Mouse (Mus musculus) erythroblast, embryonic 14.5 days (primary cell): ENCODE results near the gene Nup54. TPM values are rescaled to one million over a fixed set of nuclear protein-coding genes. Genes with fewer than 3 reads are reported as not detected.

ENCODE experiments used
- H3K27me3 ChIP-seq: 2 replicates; pipeline ENCODE4 v1.6.1; 2012; ENCODE audit warnings: inconsistent platforms; ENCODE audit not compliant: control insufficient read depth
- H3K36me3 ChIP-seq: 2 replicates; pipeline ENCODE4 v1.6.1; 2012; ENCODE audit warnings: mild to moderate bottlenecking, inconsistent platforms; ENCODE audit not compliant: control insufficient read depth
- H3K4me1 ChIP-seq: 2 replicates; pipeline ENCODE4 v1.6.1; 2012; ENCODE audit warnings: inconsistent platforms; ENCODE audit not compliant: control insufficient read depth
- H3K4me3 ChIP-seq: replicated peaks from 2 replicates; pipeline ENCODE3; 2012; ENCODE audit warnings: moderate library complexity, mild to moderate bottlenecking, inconsistent platforms
- H3K9me3 ChIP-seq: 2 replicates; pipeline ENCODE4 v1.6.1; 2012; ENCODE audit warnings: low read length, inconsistent platforms, mixed read lengths; ENCODE audit not compliant: control insufficient read depth
- GATA1 ChIP-seq: IDR thresholded peaks from 2 replicates; pipeline ENCODE4 v1.6.1; 2012; ENCODE audit warnings: low read length, inconsistent platforms, mixed read lengths
- TAL1 ChIP-seq: IDR thresholded peaks from 3 replicates; pipeline ENCODE4 v1.6.1; 2012; ENCODE audit warnings: low read length, inconsistent platforms, mixed read lengths
- polyA plus RNA-seq: library from polyadenylated mRNA; stranded (reverse); fragments of >175 nt; gene quantifications from 2 replicates; pipeline ENCODE4 v1.2.3, GENCODE M21; 2012

Nup54 gene
- 0.61 and 0.63 TPM in 2 replicates for polyA plus RNA-seq

- no peaks in the 10 kb centered on the region for H3K27me3 ChIP-seq
- H3K4me3 ChIP-seq, result peak within 1 kb of the TSS; percentile 98
- H3K9me3 ChIP-seq, result no peaks in the 10 kb centered on the region
- TF ChIP-seq TAL1 (no peak), GATA1 (no peak)
- peaks cover 13% of the 10 kb centered on the region for H3K36me3 ChIP-seq
- peaks cover 34% of the 10 kb centered on the region for H3K4me1 ChIP-seq
Observed at GRCm38 (mm10) chr5:92435025-92435584, at the start of gene Nup54. Gene Nup54, minus strand, starts transcription at chr5:92435219.

GRCm38 (mm10) chr5:92472863-92473262 is 37.8 kb upstream of the Nup54 start:
- no peaks in the 10 kb centered on the region for H3K27me3 ChIP-seq
- H3K4me1 ChIP-seq, result peaks cover 11% of the 10 kb centered on the region
- TF ChIP-seq GATA1 (no peak), TAL1 (no peak)
- peaks cover 11% of the 10 kb centered on the region for H3K36me3 ChIP-seq
- H3K4me3 ChIP-seq, result no peak overlapping the region
- no peaks in the 10 kb centered on the region for H3K9me3 ChIP-seq

- Histone ChIP-seq H3K4me3 (no peak overlapping the region), H3K36me3 (peaks cover 11% of the 10 kb centered on the region), H3K9me3 (no peaks in the 10 kb centered on the region), H3K4me1 (peaks cover 11% of the 10 kb centered on the region), H3K27me3 (no peaks in the 10 kb centered on the region)
- TF ChIP-seq TAL1 (no peak), GATA1 (no peak)
Observed at GRCm38 (mm10) chr5:92471531-92471930, 36.5 kb upstream of the Nup54 start.

- H3K4me1 ChIP-seq, result peaks cover 11% of the 10 kb centered on the region
- H3K4me3 ChIP-seq, result no peak overlapping the region
- TF ChIP-seq TAL1 (no peak), GATA1 (no peak)
- H3K9me3 ChIP-seq, result no peaks in the 10 kb centered on the region
- H3K36me3 ChIP-seq, result peaks cover 6% of the 10 kb centered on the region
- H3K27me3 ChIP-seq, result no peaks in the 10 kb centered on the region
Observed at GRCm38 (mm10) chr5:92469201-92470130, 34.4 kb upstream of the Nup54 start.

- H3K36me3 ChIP-seq, result peaks cover 6% of the 10 kb centered on the region
- TF ChIP-seq TAL1 (no peak), GATA1 (no peak)
- H3K4me1 ChIP-seq, result peaks cover 11% of the 10 kb centered on the region
- no peaks in the 10 kb centered on the region for H3K9me3 ChIP-seq
- no peaks in the 10 kb centered on the region for H3K27me3 ChIP-seq
- H3K4me3 ChIP-seq, result no peak overlapping the region
Observed at GRCm38 (mm10) chr5:92468234-92468633, 33.2 kb upstream of the Nup54 start.

- TF ChIP-seq GATA1 (no peak), TAL1 (no peak)
- Histone ChIP-seq H3K4me1 (peaks cover 6% of the 10 kb centered on the region), H3K9me3 (no peaks in the 10 kb centered on the region), H3K36me3 (peaks cover 6% of the 10 kb centered on the region), H3K27me3 (no peaks in the 10 kb centered on the region), H3K4me3 (no peak overlapping the region)
Observed at GRCm38 (mm10) chr5:92467102-92467766, 32.2 kb upstream of the Nup54 start.

GRCm38 (mm10) chr5:92465511-92465910 is 30.5 kb upstream of the Nup54 start:
- TF ChIP-seq TAL1 (no peak), GATA1 (no peak)
- Histone ChIP-seq H3K36me3 (peaks cover 5% of the 10 kb centered on the region), H3K4me1 (peaks cover 3% of the 10 kb centered on the region)

GRCm38 (mm10) chr5:92461321-92461720 is 26.3 kb upstream of the Nup54 start:
- no peak for TF ChIP-seq TAL1
- TF ChIP-seq GATA1, result no peak
- H3K27me3 ChIP-seq, result no peaks in the 10 kb centered on the region
- H3K4me1 ChIP-seq, result peaks cover 12% of the 10 kb centered on the region
- H3K4me3 ChIP-seq, result no peak overlapping the region
- peaks cover 3% of the 10 kb centered on the region for H3K36me3 ChIP-seq
- no peaks in the 10 kb centered on the region for H3K9me3 ChIP-seq

More at GRCm38 (mm10) chr5:92465511-92465910, 30.5 kb upstream of the Nup54 start:
- H3K9me3 ChIP-seq, result no peaks in the 10 kb centered on the region
- H3K4me3 ChIP-seq, result no peak overlapping the region
- H3K27me3 ChIP-seq, result no peaks in the 10 kb centered on the region

GRCm38 (mm10) chr5:92458726-92459125 is 23.7 kb upstream of the Nup54 start:
- H3K9me3 ChIP-seq, result no peaks in the 10 kb centered on the region
- H3K4me3 ChIP-seq, result no peak overlapping the region
- peaks cover 12% of the 10 kb centered on the region for H3K4me1 ChIP-seq
- no peak for TF ChIP-seq TAL1
- TF ChIP-seq GATA1, result no peak
- H3K36me3 ChIP-seq, result peaks cover 14% of the 10 kb centered on the region
- no peaks in the 10 kb centered on the region for H3K27me3 ChIP-seq
